Mouse (Mus musculus) effector memory CD4-positive, alpha-beta T cell, adult 5 months (primary cell): ENCODE measurements around the gene Inpp5e. TPM values are rescaled to one million over a fixed set of nuclear protein-coding genes. Genes with fewer than 3 reads are reported as not detected.

Experiments
- polyA plus RNA-seq: library from polyadenylated mRNA; unstranded; fragments of 100-300 nt; shearing (Covaris generic); gene quantifications from one replicate; pipeline ENCODE4 v1.2.1, GENCODE M21; 2017

The Inpp5e gene
- polyA plus RNA-seq, result 28.7 TPM

GRCm38 (mm10) chr2:26408515-26409356, at the start of gene Inpp5e:
Inpp5e (minus strand) TSS chr2:26409203.

DNA sequence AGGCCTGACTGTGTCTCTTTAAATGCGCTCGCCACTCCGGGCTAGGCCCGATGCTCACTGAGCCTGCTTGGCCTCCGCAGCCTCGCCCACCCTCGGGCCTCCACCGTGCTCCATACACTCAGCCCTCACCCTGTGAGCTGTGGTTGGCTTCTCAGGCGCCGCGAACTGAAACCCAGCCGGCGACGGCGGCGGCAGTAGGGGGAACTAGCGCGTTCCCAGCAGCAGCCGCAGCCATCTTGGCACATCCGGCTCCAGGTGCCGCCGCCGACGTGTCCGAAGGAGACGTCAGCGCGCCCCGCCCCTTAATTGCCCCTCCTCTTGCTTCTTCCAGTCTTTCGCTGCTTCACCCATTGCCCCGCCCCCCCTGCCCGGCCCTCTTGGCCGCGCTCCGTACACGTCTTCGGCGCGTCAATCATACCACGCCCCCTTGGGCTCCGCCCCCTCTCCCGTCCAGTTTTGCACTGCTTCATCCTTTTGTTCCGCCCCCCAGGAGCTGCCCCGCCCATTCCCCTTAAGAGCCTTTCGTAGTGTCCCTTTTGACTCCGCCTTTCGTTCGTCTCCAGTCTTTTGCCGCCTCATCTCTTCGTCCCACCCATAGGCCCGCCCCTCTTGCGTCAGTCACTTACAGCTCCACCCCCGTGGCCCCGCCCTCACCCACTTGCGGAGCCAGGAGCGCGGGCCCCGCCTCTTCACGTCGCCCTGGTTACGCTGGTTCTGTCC, 36.1 kb upstream of the Inpp5e start, which contains the start of gene Sec16a:
Gene Sec16a, minus strand, starts transcription at position 271 of the 720 bp plus-strand sequence.

GRCm38 (mm10) chr2:26389154-26389690, 19.8 kb downstream of the Inpp5e start, which contains the start of the genes Entr1 and Pmpca:
Entr1 (minus strand) TSS chr2:26389316.
Pmpca (plus strand) TSS chr2:26389339.

GRCm38 (mm10) chr2:26380131-26380771, 28.8 kb downstream of the Inpp5e start, which contains the start of gene Snapc4:
Snapc4 (minus strand) TSS chr2:26380653.

GRCm38 (mm10) chr2:26360772-26361171, 48.2 kb downstream of the Inpp5e start, which contains the start of gene Card9:
Card9 (minus strand) TSS chr2:26360918.

GRCm38 (mm10) chr2:26351358-26352290, 57.4 kb downstream of the Inpp5e start, which contains the start of gene Dnlz:
Dnlz (minus strand) TSS chr2:26352110.

Other genes starting within 250 kb of the Inpp5e start
- gene Lhx3, start 200.9 kb downstream of the Inpp5e start, polyA plus RNA-seq, result not detected
- gene Qsox2, start 171.7 kb downstream of the Inpp5e start, polyA plus RNA-seq, result 7.4 TPM
- gene Ccdc187, start 114.6 kb downstream of the Inpp5e start, polyA plus RNA-seq, result 0.11 TPM
- 22.6 TPM for gene Gpsm1, start 93.7 kb downstream of the Inpp5e start, polyA plus RNA-seq
- 8.6 TPM for gene Dnlz, start 57.1 kb downstream of the Inpp5e start, polyA plus RNA-seq
- not detected for gene Card9, start 48.3 kb downstream of the Inpp5e start, polyA plus RNA-seq
- gene Snapc4, start 28.6 kb downstream of the Inpp5e start, polyA plus RNA-seq, result 48.0 TPM
- gene Entr1, start 19.9 kb downstream of the Inpp5e start, polyA plus RNA-seq, result 156 TPM
- gene Pmpca, start 19.9 kb downstream of the Inpp5e start, polyA plus RNA-seq, result 71.5 TPM
- 46.0 TPM for gene Sec16a, start 36.0 kb upstream of the Inpp5e start, polyA plus RNA-seq
- gene Notch1, start 107.5 kb upstream of the Inpp5e start, polyA plus RNA-seq, result 45.4 TPM
- gene Egfl7, start 170.8 kb upstream of the Inpp5e start, polyA plus RNA-seq, result not detected
- not detected for gene Gm20532, start 177.4 kb upstream of the Inpp5e start, polyA plus RNA-seq
- 18.0 TPM for gene Agpat2, start 195.2 kb upstream of the Inpp5e start, polyA plus RNA-seq
- 8.2 TPM for gene Fam69b, start 219.3 kb upstream of the Inpp5e start, polyA plus RNA-seq